Mouse (Mus musculus) brown adipose tissue, adult 24 weeks (tissue): ENCODE data around the gene Mrpl11. TPM values are rescaled to one million over a fixed set of nuclear protein-coding genes. Genes with fewer than 3 reads are reported as not detected.
"Not testable (repeated sequence)": the region's sequence is repeated elsewhere in the genome, so short reads cannot be mapped to it uniquely, and the experiment has no call there.

ENCODE experiments used
- H3K27ac ChIP-seq: fragments of 200-500 bp; replicated peaks from 2 replicates; pipeline ENCODE4 v1.5.1; 2012; ENCODE audit warnings: low read depth, mild to moderate bottlenecking, low read length
- H3K4me1 ChIP-seq: fragments of 200-500 bp; 2 replicates; pipeline ENCODE4 v1.6.1; 2012; ENCODE audit warnings: low read length, mixed read lengths; ENCODE audit not compliant: control insufficient read depth, insufficient read depth, insufficient read length
- H3K4me3 ChIP-seq: fragments of 200-500 bp; 2 replicates; pipeline ENCODE4 v1.5.1; 2012; ENCODE audit warnings: low read depth, mild to moderate bottlenecking, low read length, moderate library complexity; ENCODE audit not compliant: insufficient read depth
- polyA plus RNA-seq: library from polyadenylated mRNA; stranded (reverse); fragments of >200 nt; gene quantifications from 2 replicates; pipeline ENCODE4 v1.2.4, GENCODE M21; 2012; ENCODE audit not compliant: missing spikeins, insufficient read depth, insufficient read length

Mrpl11 gene
- polyA plus RNA-seq = 167 and 174 TPM in 2 replicates

DNA sequence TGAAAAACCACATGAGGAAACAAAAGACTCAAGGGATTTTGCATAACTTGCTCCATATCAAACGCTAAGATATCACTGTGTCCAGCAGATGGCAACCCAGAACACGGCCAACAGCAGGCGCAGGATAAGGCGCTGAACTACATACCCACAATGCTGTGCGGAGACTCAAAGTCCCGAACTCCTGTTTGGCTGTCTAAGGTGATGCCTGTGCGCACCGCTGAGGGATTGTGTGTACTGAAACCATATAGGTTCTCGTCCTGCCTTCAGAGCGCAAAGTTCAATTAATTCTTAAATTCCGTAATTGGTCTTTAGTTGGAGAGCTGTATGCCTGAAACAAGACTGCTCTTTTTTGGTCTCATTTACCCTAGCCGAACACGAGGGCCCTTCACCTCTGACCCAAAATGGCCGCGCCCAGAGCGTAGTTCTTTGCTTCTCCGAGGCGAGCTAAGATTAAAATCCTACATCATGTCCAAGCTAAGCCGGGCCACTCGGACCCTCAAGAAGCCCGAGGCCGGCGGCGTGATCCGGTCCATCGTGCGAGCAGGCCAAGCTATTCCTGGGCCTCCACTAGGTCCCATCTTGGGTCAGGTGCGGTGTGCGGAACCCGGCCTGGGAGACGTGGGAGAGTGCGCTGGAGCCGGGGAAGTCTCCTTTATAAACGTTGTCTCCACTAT is at the start of gene Mrpl11:
Gene Mrpl11 (plus strand): TSS at position 220 of the 674 bp plus-strand sequence.
- Histone ChIP-seq H3K27ac (peak within 1 kb of the TSS; percentile 95), H3K4me1 (no peaks in the 10 kb centered on the region), H3K4me3 (peak within 1 kb of the TSS; percentile 83)

DNA sequence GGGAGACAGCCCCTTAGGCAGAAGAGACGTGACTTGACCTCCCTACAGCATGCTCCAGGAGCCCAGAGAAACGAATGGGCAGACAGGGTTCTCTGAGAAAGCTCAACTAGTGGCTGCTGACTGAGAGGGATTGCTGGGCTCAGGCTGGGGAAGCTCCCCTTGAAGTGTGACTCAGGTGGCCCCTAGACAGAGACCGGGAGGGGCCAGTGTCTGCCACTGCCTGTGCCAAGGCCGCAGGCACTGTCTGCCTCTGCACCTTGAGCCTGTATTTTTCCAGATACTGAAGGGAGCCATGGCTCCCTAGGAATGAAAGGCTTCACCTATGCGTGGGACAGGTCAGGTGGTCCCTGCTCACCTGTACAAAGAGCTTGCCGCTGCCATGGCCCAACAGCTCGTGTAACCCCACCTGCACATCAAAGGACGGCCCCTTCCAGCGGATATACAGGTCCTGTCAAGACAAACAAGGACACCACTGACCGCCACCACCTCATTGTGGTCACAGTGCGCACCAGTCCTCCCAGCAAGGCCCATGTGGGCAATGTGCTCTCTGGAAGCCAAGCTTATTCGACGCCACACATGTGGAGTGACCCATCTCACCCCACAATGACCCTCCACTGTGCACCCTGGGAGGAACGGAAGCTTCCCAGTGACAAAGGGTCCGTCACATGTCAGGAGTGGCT is 45.9 kb upstream of the Mrpl11 start:
- H3K4me3 ChIP-seq = no peak overlapping the region
- no peaks in the 10 kb centered on the region for H3K4me1 ChIP-seq
- no peak overlapping the region for H3K27ac ChIP-seq

DNA sequence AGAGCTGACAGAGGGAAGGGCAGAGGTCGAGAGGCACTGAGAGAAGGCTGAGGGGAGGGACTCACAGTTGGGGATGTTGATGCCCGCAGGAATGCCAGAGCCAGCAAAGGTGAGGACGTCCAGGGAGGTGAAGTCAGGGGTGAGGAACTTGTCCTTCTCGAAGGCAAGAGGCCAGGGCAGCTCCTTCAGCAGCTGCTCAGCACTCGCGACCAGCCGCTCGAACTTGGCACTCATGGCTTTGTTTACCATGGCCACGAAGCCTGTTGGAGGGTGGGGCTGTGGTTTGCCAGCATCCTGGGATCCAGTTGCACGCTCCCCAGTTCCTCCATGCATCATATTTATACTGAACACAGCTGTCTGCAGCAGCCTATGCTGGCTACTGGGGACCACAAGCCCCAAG is 45.1 kb upstream of the Mrpl11 start:
- Histone ChIP-seq H3K4me3 (no peak overlapping the region), H3K27ac (no peak overlapping the region), H3K4me1 (no peaks in the 10 kb centered on the region)

DNA sequence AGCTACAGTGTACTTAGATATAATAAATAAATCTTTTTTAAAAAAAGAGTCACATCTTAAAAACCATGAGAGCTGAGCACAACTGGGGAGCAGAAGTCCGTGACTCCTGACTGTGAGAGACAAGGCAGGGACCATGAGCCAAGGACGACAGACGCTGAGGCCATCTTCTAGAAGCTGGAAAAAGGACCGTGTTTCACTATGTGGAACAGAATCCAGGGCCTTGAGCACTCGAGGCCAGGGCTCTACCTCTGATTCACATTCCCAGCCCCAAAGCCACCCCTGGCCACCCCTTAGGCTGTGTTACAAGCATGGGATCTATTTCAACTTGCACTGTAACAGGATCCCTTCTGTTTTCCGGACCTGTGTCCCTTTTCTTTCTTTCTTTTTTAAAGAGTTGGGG is 42.3 kb upstream of the Mrpl11 start:
- Histone ChIP-seq H3K27ac (no peak overlapping the region), H3K4me1 (no peaks in the 10 kb centered on the region), H3K4me3 (no peak overlapping the region)

DNA sequence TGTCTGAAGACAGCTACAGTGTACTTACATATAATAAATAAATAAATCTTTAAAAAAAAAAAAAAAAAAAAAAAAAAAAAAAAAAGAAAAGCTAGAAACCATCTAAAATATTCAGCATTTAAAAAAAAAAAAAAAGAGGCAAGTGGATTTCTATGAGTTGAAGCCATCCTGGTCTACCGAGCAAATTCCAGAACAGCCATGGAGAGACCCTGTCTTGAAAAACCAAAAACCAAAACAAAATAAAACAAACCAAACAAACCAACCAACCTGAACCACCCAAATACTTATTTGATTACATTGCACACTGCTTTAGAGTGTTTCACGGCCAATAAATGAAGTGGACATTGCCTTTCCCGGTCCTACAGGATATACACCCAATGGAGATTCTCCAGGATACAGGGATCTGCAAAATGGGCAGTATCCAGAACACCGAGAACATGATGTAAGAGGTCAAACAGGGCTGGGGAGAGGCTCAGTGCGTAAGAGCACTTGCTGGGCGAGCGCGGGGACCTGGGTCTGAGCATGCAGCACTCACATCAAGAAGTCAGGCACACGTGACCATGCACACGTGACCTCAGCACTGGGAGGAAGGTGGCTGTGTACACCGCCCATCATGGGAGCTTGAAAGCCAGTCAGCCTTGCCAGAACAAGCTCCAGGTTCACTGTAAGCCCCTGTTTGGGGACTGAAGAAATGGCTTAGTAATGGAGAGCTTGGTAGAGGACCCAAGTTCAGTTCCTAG is 36.7 kb upstream of the Mrpl11 start:
- Histone ChIP-seq H3K4me1 (peaks cover 3% of the 10 kb centered on the region; the same call in 1 of the 2 replicates), H3K4me3 (no peak overlapping the region), H3K27ac (no peak overlapping the region)

DNA sequence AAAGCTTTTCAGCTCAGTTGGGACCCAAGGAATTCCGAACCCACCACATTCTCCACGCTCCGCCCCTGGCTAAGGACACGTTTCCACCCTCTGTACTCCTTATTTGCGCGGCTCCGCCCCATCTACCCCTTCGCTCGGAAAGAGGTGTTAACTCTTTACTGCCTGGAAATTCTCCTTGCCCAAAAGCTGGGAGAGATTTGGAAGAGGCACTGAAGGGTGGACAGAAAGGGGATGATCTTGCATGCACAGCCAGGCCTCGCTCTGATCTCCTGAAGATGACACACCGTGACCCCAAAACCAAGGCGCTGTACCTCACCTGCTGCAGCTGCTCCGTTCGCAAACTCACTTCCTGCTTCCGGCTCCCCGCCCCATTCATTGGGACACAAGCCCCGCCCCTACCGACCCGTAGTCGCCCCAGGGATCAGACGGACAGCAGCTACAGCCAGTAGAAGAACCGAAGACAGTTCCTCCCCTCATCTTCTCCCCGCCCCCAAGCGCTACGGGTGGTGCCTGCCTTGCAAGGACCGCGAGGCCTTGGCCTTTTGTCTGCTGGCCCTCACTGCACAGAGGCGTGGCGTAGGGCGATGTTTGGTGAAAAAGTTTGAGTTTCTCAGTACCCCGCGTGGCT is 33.9 kb upstream of the Mrpl11 start, which contains the start of gene Dpp3:
Gene Dpp3 (minus strand): TSS at position 384 of the 628 bp plus-strand sequence.
- Histone ChIP-seq H3K4me3 (peak within 1 kb of the TSS; percentile 81), H3K4me1 (peaks cover 3% of the 10 kb centered on the region; the same call in 1 of the 2 replicates), H3K27ac (peak within 1 kb of the TSS; percentile 14; the same call in 1 of the 2 replicates)

DNA sequence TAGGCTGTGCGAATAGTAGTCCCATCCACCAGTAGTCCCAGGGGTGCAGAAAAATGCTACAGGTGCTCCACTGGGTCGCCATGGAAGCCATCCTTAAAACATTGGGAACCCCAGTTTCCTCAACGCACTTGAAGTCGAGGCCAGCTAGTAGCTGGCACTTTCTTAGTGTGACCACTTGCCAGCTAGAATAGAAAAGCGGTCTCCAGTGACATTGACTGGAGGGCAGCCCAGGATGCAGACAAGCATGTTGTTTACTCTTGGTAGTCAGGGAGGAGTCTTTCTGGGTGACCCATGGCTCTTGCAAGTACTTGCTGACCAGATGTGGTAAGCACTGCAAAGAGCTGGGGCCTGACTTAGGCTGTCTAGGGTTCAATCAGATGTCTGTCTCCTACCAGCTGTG is 33.2 kb upstream of the Mrpl11 start:
- Histone ChIP-seq H3K4me3 (no peak overlapping the region), H3K27ac (no peak overlapping the region), H3K4me1 (peaks cover 3% of the 10 kb centered on the region; the same call in 1 of the 2 replicates)

DNA sequence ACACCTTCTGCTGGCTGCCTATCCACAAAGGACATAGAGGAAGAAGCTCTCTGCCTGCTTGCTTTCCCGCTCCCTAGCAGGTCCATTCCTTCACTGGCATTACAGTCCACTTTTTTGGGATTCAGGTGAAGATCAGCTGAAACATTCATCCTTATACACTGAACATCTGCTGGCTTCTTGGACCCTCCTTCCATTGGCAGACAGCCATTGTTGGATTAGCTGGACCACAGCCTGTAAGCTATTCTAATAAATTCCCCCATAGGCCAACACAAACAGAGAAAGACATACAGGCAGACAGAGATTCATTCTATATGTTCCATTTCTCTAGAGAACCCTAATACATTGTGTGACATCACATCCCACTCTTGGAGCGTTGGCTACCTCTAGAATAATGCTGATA is 25.1 kb upstream of the Mrpl11 start:
- H3K27ac ChIP-seq = no peak overlapping the region
- H3K4me3 ChIP-seq = no peak overlapping the region
- no peaks in the 10 kb centered on the region for H3K4me1 ChIP-seq

DNA sequence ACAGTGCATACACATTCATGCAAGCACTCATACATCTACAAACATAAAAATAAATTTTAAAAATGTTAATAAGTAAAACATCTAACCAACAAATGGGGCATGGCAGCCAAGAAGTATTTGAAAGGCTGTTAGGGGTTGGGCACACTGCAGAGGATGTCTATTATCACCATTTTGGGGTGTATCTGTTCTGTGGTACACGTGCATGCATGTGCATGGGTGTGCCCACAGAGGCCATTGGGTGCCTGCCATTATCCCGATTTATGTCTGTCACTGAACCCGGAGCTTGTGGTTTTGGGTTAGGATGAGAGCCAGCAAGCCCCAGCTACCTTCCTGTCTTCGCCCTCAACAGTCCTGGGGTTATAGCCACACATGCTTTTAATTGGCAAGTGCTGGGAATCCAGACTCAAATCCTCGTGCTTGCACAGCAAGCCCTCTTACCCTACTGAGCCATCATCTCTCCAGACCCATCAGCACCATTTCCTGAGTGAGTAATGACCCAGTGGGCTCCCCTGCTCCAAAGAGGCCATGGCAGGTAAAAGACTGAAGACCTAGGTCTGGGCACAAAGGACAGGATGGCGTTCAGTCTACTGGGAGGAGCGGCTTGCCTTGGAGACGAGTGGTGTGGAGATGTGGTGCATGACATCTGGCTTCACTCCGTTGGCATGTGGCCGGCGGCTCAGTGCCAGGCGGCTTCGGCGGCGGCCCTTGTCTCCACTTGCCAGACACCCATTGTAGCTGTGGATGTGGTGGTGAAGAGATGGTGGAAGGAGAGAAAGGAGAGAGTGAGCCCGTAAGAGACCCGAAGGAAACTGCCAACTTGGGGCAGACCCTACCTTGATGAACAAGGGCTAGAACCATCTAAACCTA is 24.3 kb upstream of the Mrpl11 start:
- H3K4me3 ChIP-seq = no peak overlapping the region
- H3K27ac ChIP-seq = no peak overlapping the region
- no peaks in the 10 kb centered on the region for H3K4me1 ChIP-seq

DNA sequence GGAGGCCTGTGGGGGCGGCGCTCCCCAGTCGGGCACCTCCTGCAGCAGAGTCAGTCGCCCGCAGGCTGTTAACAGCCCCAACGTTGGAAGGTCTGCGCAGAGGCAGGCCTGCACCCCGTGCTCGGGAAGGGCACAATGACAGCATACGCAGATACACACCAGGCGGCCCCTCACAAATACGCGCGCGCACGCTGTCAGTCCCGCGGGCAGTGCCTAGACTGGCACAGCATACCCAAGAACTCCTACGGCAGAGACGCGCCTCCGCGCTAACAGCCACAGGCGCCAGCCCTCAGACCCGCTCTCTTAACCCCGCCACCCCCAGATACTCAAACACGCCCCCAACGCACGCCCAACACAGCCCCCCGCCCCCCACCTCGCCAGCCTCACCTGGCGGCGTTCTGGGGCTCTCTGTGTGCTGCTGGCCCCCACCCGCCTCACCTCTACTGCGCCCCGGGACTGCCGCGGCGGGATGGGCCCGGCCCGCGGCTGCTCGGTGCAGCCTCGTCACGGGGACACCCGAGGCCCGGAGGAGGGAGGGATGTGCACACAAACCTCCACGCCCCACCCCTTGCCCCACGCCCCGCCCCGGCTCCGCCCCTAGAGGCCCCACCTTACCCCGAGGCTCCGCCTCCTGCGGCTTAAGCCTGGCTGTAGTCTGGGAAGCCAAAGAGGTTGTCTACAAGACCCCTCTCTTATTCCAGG is 19.2 kb upstream of the Mrpl11 start, which contains the start of gene Peli3:
Gene Peli3 (minus strand): TSS at position 577 of the 702 bp plus-strand sequence.
- peak within 1 kb of the TSS; percentile 57 for H3K4me3 ChIP-seq
- H3K27ac ChIP-seq = no peak within 1 kb of the TSS
- H3K4me1 ChIP-seq = no peaks in the 10 kb centered on the region

DNA sequence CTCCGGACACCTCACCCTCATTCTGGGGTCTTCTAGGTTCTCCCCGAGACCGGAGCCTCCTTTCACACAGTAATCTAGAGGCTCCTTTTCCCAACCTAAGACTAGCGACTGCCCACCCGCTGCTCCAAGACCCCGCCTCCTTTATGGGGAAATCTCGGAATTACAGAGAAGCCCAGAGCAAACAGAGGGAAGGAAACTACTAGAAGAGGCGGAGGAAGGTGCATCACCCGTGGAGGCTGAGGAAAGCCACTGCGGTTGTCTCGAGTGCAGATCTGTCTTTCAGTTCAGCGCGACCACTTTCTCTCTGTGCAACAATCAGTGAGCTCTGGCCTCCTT is 18.7 kb upstream of the Mrpl11 start:
- Histone ChIP-seq H3K27ac (no peak overlapping the region), H3K4me3 (peak overlapping the region; percentile 57), H3K4me1 (no peaks in the 10 kb centered on the region)

DNA sequence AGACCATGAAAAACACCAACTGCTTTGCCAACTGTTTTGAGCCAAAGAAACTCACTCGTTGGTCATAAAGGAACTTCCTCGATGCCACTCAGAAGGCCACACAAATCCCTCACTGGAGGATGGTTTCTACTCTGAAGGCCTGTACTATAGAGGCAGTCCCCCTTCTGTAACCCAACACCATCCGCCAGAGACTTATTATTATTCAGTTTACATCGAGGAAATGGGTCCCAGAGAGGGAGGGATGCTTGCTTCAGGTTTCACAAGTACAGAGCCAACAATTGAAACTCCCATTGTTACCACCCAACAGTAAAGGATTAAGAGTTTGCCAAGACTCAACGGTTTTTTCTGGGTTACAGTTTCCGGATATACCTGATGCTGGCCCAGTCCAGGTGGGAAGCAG is 16.4 kb upstream of the Mrpl11 start:
- H3K4me1 ChIP-seq = no peaks in the 10 kb centered on the region
- H3K4me3 ChIP-seq = no peak overlapping the region
- H3K27ac ChIP-seq = no peak overlapping the region

DNA sequence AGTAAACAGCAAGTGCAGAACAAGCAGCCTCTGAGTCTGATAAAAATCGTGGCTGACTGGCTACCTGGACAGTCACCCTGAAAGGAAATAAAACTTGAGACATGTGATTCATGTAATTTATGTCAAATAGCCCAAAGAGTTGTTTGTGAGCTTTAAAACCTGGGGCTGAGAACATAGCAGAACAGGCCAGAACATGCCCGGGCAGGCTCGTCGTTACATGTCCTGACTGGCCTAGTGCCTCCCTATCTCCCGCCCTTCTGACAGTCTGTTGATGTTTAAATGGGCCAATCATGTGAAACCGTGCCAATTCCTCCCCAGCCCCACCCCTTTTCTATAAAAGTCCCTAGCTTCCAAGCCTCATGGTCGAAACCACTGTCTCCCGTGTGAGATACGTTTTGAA is 13.3 kb upstream of the Mrpl11 start:
- H3K27ac ChIP-seq, H3K4me3 ChIP-seq: not testable (repeated sequence)

DNA sequence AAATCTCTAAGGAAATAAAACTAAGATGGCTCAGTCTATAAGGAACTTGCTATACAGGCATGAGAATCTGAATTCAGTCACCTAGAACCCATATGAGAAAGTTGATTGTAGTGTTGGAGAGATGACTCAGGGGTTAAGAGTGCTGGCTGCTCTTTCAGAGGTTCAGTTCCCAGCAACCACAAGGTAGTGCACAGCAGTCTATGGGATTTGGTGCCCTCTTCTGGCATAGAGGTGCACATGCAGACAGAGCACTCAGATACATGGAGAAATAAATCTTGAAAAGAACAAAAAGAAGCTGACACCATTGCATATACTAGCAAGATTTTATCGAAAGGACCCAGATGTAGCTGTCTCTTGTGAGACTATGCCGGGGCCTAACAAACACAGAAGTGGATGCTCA is 6.3 kb downstream of the Mrpl11 start:
- Histone ChIP-seq H3K4me1 (no peaks in the 10 kb centered on the region), H3K4me3 (no peak overlapping the region), H3K27ac (no peak overlapping the region)

More for the DNA sequence above, 13.3 kb upstream of the Mrpl11 start:
- not testable (repeated sequence) for H3K4me1 ChIP-seq
